Mouse (Mus musculus) erythroblast, embryonic 14.5 days (primary cell): Measurements from ENCODE around the gene Qk. TPM values are rescaled to one million over a fixed set of nuclear protein-coding genes. Genes with fewer than 3 reads are reported as not detected.

Experiments
- H3K27me3 ChIP-seq: 2 replicates; pipeline ENCODE4 v1.6.1; 2012; ENCODE audit warnings: inconsistent platforms; ENCODE audit not compliant: control insufficient read depth
- H3K36me3 ChIP-seq: 2 replicates; pipeline ENCODE4 v1.6.1; 2012; ENCODE audit warnings: mild to moderate bottlenecking, inconsistent platforms; ENCODE audit not compliant: control insufficient read depth
- H3K4me1 ChIP-seq: 2 replicates; pipeline ENCODE4 v1.6.1; 2012; ENCODE audit warnings: inconsistent platforms; ENCODE audit not compliant: control insufficient read depth
- H3K4me3 ChIP-seq: replicated peaks from 2 replicates; pipeline ENCODE3; 2012; ENCODE audit warnings: moderate library complexity, mild to moderate bottlenecking, inconsistent platforms
- H3K9me3 ChIP-seq: 2 replicates; pipeline ENCODE4 v1.6.1; 2012; ENCODE audit warnings: low read length, inconsistent platforms, mixed read lengths; ENCODE audit not compliant: control insufficient read depth
- GATA1 ChIP-seq: IDR thresholded peaks from 2 replicates; pipeline ENCODE4 v1.6.1; 2012; ENCODE audit warnings: low read length, inconsistent platforms, mixed read lengths
- TAL1 ChIP-seq: IDR thresholded peaks from 3 replicates; pipeline ENCODE4 v1.6.1; 2012; ENCODE audit warnings: low read length, inconsistent platforms, mixed read lengths
- polyA plus RNA-seq: library from polyadenylated mRNA; stranded (reverse); fragments of >175 nt; gene quantifications from 2 replicates; pipeline ENCODE4 v1.2.3, GENCODE M21; 2012

The Qk gene
- polyA plus RNA-seq, 1 experiment, result 0.82 TPM

DNA sequence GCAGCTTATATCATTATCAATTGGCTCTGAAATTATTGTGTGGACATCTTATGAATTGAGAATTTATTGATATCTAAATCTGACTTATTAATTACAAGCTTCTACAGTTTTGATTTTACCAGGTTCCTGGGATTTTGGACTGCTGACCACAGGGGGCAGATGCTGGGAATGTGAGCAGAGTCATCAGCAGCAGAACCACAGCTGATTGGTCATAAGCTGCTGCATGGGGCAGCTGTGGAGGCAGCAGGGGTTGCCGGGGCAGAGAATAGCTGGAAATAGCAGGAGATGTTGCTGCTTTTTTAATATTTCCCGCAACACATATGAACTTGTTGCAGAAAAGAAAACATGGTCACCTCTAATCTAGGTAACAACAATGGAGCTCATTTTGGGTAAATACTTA, 40.1 kb downstream of the Qk start:
- Histone ChIP-seq H3K9me3 (no peaks in the 10 kb centered on the region), H3K4me1 (0 out of 2 replicates have a peak, but pooled peaks cover 2% of the 10 kb centered on the region), H3K27me3 (no peaks in the 10 kb centered on the region), H3K4me3 (no peak overlapping the region), H3K36me3 (peaks cover 13% of the 10 kb centered on the region)
- TF ChIP-seq TAL1 (no peak), GATA1 (no peak)

DNA sequence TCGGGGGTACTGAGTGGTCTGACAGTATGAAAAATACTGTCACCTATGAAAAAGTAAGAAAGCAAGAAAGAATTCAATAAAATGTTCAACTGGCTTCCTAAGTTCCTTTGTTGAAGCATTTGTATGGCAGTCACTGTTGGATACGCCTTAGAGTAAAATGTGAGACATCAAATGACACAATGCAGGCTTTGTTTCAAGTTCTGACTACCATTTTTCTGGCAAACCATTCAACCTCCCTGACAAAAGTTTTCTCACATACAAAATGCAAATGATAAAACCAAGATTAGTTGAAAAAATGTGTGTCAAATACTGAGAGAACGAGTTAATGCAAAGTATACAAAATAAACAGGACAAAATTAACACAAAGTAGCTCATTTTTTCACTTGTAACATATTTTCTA, 50.1 kb downstream of the Qk start:
- no peaks in the 10 kb centered on the region for H3K27me3 ChIP-seq
- H3K4me3 ChIP-seq, result no peak overlapping the region
- no peaks in the 10 kb centered on the region for H3K4me1 ChIP-seq
- H3K36me3 ChIP-seq, result peaks cover 11% of the 10 kb centered on the region
- H3K9me3 ChIP-seq, result no peaks in the 10 kb centered on the region
- TF ChIP-seq TAL1, result no peak
- TF ChIP-seq GATA1, result no peak

DNA sequence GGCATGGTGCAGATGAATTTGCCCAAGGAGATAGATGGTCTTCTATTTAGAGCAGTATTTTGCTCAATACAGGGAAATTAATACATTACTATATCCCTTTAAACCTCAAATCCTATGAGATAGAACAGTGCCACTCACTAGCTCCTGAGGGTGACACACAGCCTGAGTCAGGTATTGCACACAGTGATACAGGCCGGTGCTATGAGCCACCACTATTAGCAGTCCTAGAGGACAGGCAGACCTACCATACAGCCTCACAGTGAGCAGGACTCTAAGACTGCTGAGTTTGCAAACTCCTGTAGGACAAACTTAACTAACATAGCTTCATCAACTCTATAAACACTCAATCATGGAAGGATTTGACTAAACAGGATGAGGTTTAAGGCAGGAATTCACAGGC, 51.2 kb downstream of the Qk start:
- Histone ChIP-seq H3K9me3 (no peaks in the 10 kb centered on the region), H3K4me1 (no peaks in the 10 kb centered on the region), H3K4me3 (no peak overlapping the region), H3K27me3 (no peaks in the 10 kb centered on the region), H3K36me3 (peaks cover 8% of the 10 kb centered on the region)
- no peak for TF ChIP-seq TAL1
- no peak for TF ChIP-seq GATA1

DNA sequence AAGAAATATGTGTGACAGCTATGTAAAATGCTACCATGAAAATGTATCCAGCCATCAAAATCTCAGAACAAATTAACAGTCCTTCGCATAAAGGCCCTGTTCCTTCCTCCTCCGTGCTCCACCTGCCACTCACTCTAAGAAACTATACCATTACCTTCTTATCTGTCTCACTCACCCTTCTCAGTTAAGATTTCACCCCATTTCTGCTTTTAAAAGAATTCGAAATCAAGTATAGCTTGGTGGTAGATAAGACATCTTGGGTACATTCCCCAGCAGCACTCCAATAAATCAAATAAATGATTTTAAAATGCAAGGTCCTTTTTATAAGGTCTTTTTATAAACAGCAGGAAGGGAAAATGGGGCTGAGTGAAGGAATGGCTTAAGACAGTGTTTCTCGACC, 53.4 kb downstream of the Qk start:
- Histone ChIP-seq H3K27me3 (no peaks in the 10 kb centered on the region), H3K4me3 (no peak overlapping the region), H3K9me3 (no peaks in the 10 kb centered on the region), H3K4me1 (no peaks in the 10 kb centered on the region), H3K36me3 (peaks cover 4% of the 10 kb centered on the region)
- TF ChIP-seq GATA1, result no peak
- TF ChIP-seq TAL1, result no peak

DNA sequence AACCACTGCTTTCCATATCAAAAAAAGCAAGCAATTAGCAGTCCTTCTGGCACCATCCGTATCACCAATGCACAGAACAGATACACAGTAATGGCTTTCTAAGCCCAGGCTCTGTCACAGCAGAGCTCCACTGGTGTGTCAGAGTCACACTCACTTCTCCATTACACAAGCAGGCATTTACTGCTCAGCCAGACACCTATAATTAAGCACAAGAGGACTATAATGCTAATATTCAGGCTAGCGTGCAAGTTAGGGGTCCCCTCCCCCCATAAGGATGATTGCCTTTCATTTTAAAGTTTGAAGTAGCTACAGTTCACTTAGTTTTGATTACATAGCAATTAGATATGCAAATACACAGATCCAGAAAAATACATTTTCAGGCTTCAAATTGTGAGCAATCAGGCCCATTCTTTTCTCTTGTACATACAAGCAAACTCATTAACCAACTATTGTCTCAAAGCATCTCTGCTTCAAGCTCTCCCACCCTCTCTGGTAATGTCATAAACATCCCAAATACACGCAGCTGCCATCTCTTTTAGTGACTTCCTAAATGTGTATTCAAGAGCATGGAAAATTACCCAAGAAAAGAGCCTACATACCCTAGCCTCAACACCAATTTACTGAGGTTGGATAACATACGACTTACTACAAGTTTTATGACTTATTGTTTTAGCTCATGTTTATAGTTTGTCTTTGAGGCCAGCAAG, 68.2 kb downstream of the Qk start:
- H3K9me3 ChIP-seq, result no peaks in the 10 kb centered on the region
- no peaks in the 10 kb centered on the region for H3K4me1 ChIP-seq
- H3K4me3 ChIP-seq, result no peak overlapping the region
- TF ChIP-seq TAL1, result no peak
- no peak for TF ChIP-seq GATA1
- no peaks in the 10 kb centered on the region for H3K27me3 ChIP-seq
- H3K36me3 ChIP-seq, result peaks cover 3% of the 10 kb centered on the region

DNA sequence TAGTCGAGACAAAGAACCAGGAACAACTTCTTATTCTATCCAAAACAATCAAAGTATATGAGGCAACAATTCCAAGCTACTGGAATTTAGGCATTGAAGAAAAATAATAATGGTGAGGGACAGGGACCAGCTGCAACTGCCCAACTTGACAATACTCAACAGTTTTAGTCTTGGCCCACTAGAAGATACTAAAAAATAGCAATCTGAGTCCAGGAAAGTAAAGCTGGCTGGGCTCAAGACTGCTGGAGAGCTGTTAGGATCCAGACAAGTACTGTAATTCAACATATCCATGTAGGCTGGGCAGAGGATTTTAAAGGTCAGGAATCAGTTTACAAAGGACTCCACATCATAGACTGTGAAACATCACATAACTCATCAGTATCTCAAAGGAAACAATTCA, 79.6 kb downstream of the Qk start:
- Histone ChIP-seq H3K27me3 (no peaks in the 10 kb centered on the region), H3K4me3 (no peak overlapping the region), H3K9me3 (no peaks in the 10 kb centered on the region), H3K36me3 (peaks cover 6% of the 10 kb centered on the region), H3K4me1 (peaks cover 6% of the 10 kb centered on the region)
- TF ChIP-seq TAL1, result no peak
- TF ChIP-seq GATA1, result no peak

DNA sequence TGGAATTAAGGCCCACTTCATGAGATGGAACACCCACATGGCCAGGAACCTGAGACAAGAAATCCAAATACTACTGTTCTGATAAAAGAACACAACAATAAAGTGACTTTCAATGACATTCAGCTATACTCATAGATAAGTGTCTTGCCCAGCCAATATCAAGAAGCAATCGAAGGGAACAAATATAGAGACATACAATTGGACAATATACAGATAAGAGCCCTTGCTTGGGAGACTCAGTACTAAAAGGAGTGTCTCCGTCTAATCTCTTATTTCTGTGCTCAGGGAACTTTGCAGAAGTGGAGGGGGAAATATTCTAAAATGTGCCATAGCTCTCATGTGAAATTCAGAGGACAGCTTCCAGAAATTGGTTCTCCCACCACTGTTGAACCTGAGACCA, 83.1 kb downstream of the Qk start:
- Histone ChIP-seq H3K9me3 (no peaks in the 10 kb centered on the region), H3K36me3 (peaks cover 6% of the 10 kb centered on the region), H3K4me1 (peaks cover 6% of the 10 kb centered on the region), H3K4me3 (no peak overlapping the region), H3K27me3 (no peaks in the 10 kb centered on the region)
- TF ChIP-seq GATA1, result no peak
- TF ChIP-seq TAL1, result no peak

DNA sequence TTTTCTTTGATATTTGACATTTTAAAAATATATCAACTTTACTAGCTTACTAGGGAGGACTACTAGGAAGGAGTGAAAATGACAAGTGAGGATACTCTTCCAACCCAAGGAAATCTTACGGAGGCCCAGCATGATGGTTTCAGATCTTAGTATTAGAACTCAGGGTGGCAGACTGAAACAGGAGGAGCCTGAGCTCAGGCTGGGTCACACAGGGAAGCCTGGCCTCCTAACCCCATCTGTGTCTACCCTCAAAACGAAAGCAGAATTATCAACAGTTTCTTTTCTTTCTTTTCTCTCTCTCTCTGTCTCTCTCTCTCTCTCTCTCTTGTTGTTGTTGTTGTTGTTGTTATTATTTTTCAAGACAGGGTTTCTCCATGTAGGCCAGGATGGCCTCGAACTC, 87.2 kb downstream of the Qk start:
- Histone ChIP-seq H3K4me3 (no peak overlapping the region), H3K36me3 (peaks cover 6% of the 10 kb centered on the region), H3K9me3 (no peaks in the 10 kb centered on the region), H3K4me1 (peaks cover 6% of the 10 kb centered on the region), H3K27me3 (no peaks in the 10 kb centered on the region)
- no peak for TF ChIP-seq TAL1
- no peak for TF ChIP-seq GATA1

DNA sequence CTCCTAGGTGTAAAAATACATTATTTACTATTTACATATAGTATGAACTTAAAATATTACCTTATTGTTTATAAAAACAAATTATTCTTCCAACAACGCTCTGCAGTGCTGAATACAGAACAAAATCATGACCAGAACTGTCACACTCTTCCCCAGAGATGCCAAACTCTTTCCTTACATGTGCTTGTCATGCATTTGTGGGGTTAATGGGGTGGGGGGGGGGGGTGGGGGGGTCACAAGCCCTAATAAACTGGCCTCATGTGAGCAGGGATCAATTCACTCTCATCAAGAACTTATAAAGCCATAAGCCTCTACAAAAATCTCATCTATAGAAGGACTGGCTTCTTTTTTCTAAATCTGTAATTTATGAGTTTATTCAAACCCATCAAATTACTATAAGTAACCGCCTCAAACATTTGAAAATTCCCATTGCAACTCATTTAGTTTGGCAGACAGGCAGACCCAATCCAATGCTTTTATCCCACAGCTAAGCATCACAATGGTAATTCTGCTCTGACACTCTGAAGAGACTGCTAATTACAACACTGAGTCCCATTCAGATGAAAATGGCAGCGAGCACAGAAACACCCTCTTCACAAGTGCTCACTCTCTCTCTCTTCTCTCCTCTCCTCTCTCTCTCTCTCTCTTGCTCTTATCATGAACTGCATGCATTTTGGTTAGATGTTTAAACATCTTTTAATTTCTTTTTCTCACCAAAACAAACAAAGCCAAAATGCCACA, 91.7 kb downstream of the Qk start:
- Histone ChIP-seq H3K27me3 (no peaks in the 10 kb centered on the region), H3K9me3 (no peaks in the 10 kb centered on the region), H3K36me3 (no peaks in the 10 kb centered on the region; the same call in 1 of the 2 replicates), H3K4me3 (no peak overlapping the region), H3K4me1 (no peaks in the 10 kb centered on the region)
- TF ChIP-seq TAL1, result no peak
